Mouse (Mus musculus): ENCODE results near the gene Klk6. TPM values are rescaled to one million over a fixed set of nuclear protein-coding genes. Genes with fewer than 3 reads are reported as not detected.

Gene Klk6
- not detected in 2 replicates for polyA plus RNA-seq (2015; fragmentation: Nextera tagmentation; extraction: Ambion mirVana)

DNA sequence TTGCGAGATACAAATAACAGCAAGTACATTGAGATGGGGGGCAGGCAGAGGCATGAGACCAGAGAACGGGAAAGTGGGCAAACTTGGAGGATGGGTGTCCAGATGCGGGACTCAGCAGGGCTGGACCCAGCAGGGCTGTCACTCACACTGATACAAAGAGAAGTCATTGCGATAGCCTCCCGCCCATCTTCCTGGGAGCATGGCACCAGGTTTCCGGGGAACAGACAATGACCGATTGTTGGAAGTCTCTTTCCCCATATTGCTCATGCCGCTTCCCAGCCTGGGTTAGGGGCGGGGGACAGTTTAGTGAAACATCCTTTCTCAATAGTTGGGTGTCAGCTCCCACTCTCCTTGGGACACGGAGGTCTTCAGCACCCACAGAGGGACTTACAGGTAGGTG lies at the start of gene Klk6:
Gene Klk6, plus strand, starts transcription at position 301 of the 400 bp plus-strand sequence.
- WGBS (ENCODE audit: insufficient replicate concordance): 75% methylated on average over 10 of the region's 10 CpGs
- H3K9me3 ChIP-seq (replicated peaks): no peaks in the 10 kb centered on the region
- H3K4me3 ChIP-seq (replicated peaks): no peak within 1 kb of the TSS
- no peak within 1 kb of the TSS for H3K27ac ChIP-seq
- H3K27me3 ChIP-seq: no peaks in the 10 kb centered on the region
- H3K9ac ChIP-seq: no peak within 1 kb of the TSS
- no peaks in the 10 kb centered on the region for H3K36me3 ChIP-seq
- ATAC-seq (ENCODE audit: low read depth): no peak
- no peak for DNase-seq
- no peak within 1 kb of the TSS for H3K4me2 ChIP-seq
- no peaks in the 10 kb centered on the region for H3K4me1 ChIP-seq (replicated peaks)

GRCm38 (mm10) chr7:43774802-43775201 lies 49.5 kb upstream of the Klk6 start:
- Histone ChIP-seq H3K4me3 (replicated peaks) (no peak overlapping the region), H3K27me3 (no peaks in the 10 kb centered on the region), H3K9me3 (replicated peaks) (no peaks in the 10 kb centered on the region), H3K9ac (no peak overlapping the region), H3K36me3 (no peaks in the 10 kb centered on the region), H3K4me1 (replicated peaks) (no peaks in the 10 kb centered on the region), H3K4me2 (no peak overlapping the region), H3K27ac (no peak overlapping the region)
- DNase-seq (no peak), ATAC-seq (ENCODE audit: low read depth) (no peak)
- 56% methylated on average over 6 of the region's 6 CpGs for WGBS (ENCODE audit: insufficient replicate concordance)

DNA sequence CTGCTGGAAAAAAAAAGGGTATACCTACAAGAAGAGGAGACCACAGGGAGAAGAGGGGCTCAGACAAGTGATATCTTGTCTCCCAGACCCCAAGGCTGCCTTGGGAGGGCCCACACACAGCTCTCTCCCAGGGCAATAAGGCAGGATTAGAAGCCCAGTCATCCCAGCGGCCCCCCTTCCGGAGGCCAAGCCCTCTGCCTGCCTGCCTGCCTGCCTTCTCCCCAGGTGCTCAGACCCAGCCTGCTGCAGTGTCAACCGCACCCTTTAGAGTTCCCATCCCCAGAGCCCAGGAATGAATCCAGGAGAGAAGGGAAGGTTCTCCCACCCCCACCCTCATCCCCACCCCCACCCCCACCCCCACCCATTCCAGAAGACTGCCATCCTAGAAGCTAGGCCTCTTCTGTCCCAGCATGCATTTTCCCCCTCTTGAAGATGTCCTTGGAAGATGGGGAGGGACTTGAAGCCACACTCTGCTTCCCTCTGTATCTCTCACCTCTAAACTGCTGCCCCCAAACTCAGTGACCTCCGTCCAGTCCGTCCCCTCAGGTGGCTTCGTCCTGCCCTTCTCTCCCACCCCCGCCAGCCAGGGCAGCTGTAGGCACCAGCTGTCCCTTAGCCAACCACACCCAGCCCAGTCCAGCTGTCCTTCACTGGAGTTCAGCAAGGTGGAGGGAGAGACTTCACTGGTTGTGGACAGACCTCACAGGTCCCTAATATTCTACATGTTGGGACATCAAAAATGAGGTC lies 48.8 kb upstream of the Klk6 start:
- no peak for DNase-seq
- no peak for ATAC-seq (ENCODE audit: low read depth)
- Histone ChIP-seq H3K9me3 (replicated peaks) (no peaks in the 10 kb centered on the region), H3K27me3 (no peaks in the 10 kb centered on the region), H3K36me3 (no peaks in the 10 kb centered on the region), H3K4me1 (replicated peaks) (no peaks in the 10 kb centered on the region), H3K4me3 (replicated peaks) (no peak overlapping the region), H3K4me2 (no peak overlapping the region), H3K27ac (no peak overlapping the region), H3K9ac (no peak overlapping the region)
- 57% methylated on average over 7 of the region's 7 CpGs for WGBS (ENCODE audit: insufficient replicate concordance)

DNA sequence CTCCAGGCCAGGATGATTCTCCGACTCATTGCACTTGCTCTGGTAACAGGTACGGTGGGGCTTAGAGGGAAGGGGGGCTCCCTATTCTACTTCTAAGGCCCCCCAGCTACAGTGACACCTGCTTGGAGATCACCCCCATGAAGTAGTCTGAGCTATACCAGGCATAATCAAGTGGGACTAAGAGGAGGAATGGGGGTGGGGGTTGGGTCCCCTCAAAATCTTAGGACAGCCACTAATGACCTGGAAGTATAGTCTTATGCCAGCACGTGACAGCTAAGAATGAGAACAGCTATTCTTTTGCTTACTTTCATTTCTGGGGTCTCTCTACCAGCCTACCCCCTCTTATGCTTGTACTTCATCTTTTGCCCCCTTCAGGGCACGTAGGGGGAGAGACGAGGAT lies 47.8 kb upstream of the Klk6 start:
- Histone ChIP-seq H3K27ac (no peak overlapping the region), H3K4me2 (no peak overlapping the region), H3K9ac (no peak overlapping the region), H3K9me3 (replicated peaks) (no peaks in the 10 kb centered on the region), H3K27me3 (no peaks in the 10 kb centered on the region), H3K4me1 (replicated peaks) (no peaks in the 10 kb centered on the region), H3K36me3 (no peaks in the 10 kb centered on the region), H3K4me3 (replicated peaks) (no peak overlapping the region)
- 71% methylated on average over 5 of the region's 5 CpGs for WGBS (ENCODE audit: insufficient replicate concordance)
- ATAC-seq (ENCODE audit: low read depth) (no peak), DNase-seq (no peak)

DNA sequence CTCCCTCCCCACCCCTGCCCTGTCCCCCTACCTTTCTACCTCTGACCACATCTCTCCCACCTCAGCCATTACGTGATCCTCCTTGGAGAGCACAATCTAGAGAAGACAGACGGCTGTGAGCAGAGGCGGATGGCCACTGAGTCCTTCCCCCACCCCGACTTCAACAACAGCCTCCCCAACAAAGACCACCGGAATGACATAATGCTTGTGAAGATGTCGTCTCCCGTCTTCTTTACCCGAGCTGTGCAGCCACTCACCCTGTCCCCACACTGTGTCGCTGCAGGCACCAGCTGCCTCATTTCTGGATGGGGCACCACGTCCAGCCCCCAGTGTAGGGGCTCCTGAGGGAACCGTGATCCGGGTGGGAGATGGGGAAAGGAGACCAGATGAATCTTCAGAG lies 46.9 kb upstream of the Klk6 start:
- no peak overlapping the region for H3K9ac ChIP-seq
- no peak for DNase-seq
- WGBS (ENCODE audit: insufficient replicate concordance): 67% methylated on average over 12 of the region's 12 CpGs
- no peak for ATAC-seq (ENCODE audit: low read depth)
- no peak overlapping the region for H3K4me3 ChIP-seq (replicated peaks)
- H3K27me3 ChIP-seq: no peaks in the 10 kb centered on the region
- H3K27ac ChIP-seq: no peak overlapping the region
- H3K9me3 ChIP-seq (replicated peaks): no peaks in the 10 kb centered on the region
- H3K4me2 ChIP-seq: no peak overlapping the region
- no peaks in the 10 kb centered on the region for H3K36me3 ChIP-seq
- H3K4me1 ChIP-seq (replicated peaks): 0 out of 2 replicates have a peak, but pooled peaks cover 1% of the 10 kb centered on the region

DNA sequence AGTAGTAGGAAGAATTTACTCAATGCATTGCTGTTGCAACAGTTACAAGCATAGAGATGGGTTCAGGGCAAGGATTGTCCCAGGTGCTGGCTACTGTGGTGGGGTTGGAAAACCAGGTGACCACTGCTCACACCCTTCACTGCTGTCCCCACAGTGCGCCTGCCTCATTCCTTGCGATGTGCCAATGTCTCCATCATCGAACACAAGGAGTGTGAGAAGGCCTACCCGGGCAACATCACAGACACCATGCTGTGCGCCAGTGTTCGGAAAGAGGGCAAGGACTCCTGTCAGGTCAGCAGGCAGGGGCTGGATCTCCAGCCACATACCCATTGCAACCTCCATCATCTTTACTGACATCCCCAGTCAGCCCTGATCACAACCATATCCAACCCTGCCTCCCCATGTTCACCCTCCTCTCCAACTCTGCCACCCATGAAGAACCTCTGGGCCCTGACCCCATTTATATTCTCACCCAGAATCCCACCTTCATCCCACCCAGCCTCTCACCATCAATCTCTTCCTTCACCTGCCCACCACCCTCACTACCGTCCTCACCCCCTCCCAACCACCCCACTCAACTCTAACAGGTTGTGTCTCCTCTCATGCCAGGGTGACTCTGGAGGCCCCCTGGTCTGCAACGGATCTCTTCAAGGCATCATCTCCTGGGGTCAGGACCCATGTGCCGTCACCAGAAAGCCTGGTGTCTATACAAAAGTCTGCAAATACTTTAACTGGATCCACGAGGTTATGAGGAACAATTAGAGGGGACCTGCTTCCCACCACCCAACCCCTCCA lies 45.9 kb upstream of the Klk6 start:
- Histone ChIP-seq H3K36me3 (no peaks in the 10 kb centered on the region), H3K9ac (no peak overlapping the region), H3K27ac (no peak overlapping the region), H3K27me3 (peaks cover 8% of the 10 kb centered on the region), H3K4me3 (replicated peaks) (no peak overlapping the region), H3K4me2 (no peak overlapping the region), H3K4me1 (replicated peaks) (peaks cover 5% of the 10 kb centered on the region; the same call in 1 of the 2 replicates), H3K9me3 (replicated peaks) (no peaks in the 10 kb centered on the region)
- ATAC-seq (ENCODE audit: low read depth) (no peak), DNase-seq (no peak)
- WGBS (ENCODE audit: insufficient replicate concordance): 68% methylated on average over 10 of the region's 10 CpGs

DNA sequence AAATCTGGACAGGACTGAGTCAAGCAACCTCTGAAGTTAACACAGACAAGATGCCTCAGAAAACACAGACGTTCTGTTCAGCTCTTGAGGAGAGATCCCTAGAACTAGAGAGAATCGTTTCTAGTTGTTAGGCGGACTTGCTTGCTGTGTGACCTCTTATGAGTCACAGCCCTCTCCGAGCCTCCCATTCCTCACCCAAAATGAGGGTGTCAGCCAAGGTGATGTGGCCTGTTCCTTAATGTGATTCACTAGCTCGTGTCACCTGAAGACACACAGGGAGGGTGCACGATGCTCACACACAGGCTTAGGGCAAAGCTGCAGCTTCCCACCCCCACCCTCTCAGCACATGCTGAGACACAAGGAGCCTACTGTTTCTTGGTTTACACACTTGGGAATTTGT lies 44.1 kb upstream of the Klk6 start:
- H3K4me1 ChIP-seq (replicated peaks): peaks cover 5% of the 10 kb centered on the region; the same call in 1 of the 2 replicates
- no peak overlapping the region for H3K4me2 ChIP-seq
- H3K27ac ChIP-seq: no peak overlapping the region
- DNase-seq: no peak
- 47% methylated on average over 6 of the region's 6 CpGs for WGBS (ENCODE audit: insufficient replicate concordance)
- H3K9me3 ChIP-seq (replicated peaks): no peaks in the 10 kb centered on the region
- no peaks in the 10 kb centered on the region for H3K36me3 ChIP-seq
- ATAC-seq (ENCODE audit: low read depth): no peak
- H3K4me3 ChIP-seq (replicated peaks): no peak overlapping the region
- H3K27me3 ChIP-seq: peaks cover 16% of the 10 kb centered on the region
- H3K9ac ChIP-seq: no peak overlapping the region

GRCm38 (mm10) chr7:43780746-43781145 lies 43.6 kb upstream of the Klk6 start, which contains the start of gene Klk10:
TSS of gene Klk10 (plus strand) at chr7:43781035.
- Histone ChIP-seq H3K9ac (no peak within 1 kb of the TSS), H3K27me3 (peaks cover 16% of the 10 kb centered on the region), H3K36me3 (no peaks in the 10 kb centered on the region), H3K4me1 (replicated peaks) (peaks cover 5% of the 10 kb centered on the region; the same call in 1 of the 2 replicates), H3K4me3 (replicated peaks) (no peak within 1 kb of the TSS), H3K9me3 (replicated peaks) (no peaks in the 10 kb centered on the region), H3K4me2 (no peak within 1 kb of the TSS), H3K27ac (no peak within 1 kb of the TSS)
- DNase-seq: no peak
- ATAC-seq (ENCODE audit: low read depth): no peak
- 41% methylated on average over 5 of the region's 5 CpGs for WGBS (ENCODE audit: insufficient replicate concordance)

GRCm38 (mm10) chr7:43781541-43781940 lies 42.8 kb upstream of the Klk6 start:
- WGBS (ENCODE audit: insufficient replicate concordance): 73% methylated on average over 11 of the region's 11 CpGs
- no peak for DNase-seq
- no peak for ATAC-seq (ENCODE audit: low read depth)

GRCm38 (mm10) chr7:43782275-43783265 lies 41.7 kb upstream of the Klk6 start:
- Histone ChIP-seq H3K27me3 (peaks cover 16% of the 10 kb centered on the region), H3K4me1 (replicated peaks) (peaks cover 5% of the 10 kb centered on the region; the same call in 1 of the 2 replicates), H3K36me3 (no peaks in the 10 kb centered on the region), H3K4me2 (peak overlapping the region; percentile 54), H3K4me3 (replicated peaks) (0 out of 2 replicates have a peak overlapping the region, but pooled peaks have one; percentile 14), H3K9ac (no peak overlapping the region), H3K9me3 (replicated peaks) (no peaks in the 10 kb centered on the region), H3K27ac (no peak overlapping the region)
- WGBS (ENCODE audit: insufficient replicate concordance): 7% methylated on average over 36 of the region's 36 CpGs
- no peak for ATAC-seq (ENCODE audit: low read depth)
- peak; percentile 27 for DNase-seq

More at GRCm38 (mm10) chr7:43781541-43781940, 42.8 kb upstream of the Klk6 start:
- peaks cover 16% of the 10 kb centered on the region for H3K27me3 ChIP-seq
- H3K36me3 ChIP-seq: no peaks in the 10 kb centered on the region
- no peak overlapping the region for H3K4me2 ChIP-seq
- H3K27ac ChIP-seq: no peak overlapping the region
- H3K4me3 ChIP-seq (replicated peaks): no peak overlapping the region
- H3K9me3 ChIP-seq (replicated peaks): no peaks in the 10 kb centered on the region
- peaks cover 5% of the 10 kb centered on the region; the same call in 1 of the 2 replicates for H3K4me1 ChIP-seq (replicated peaks)
- no peak overlapping the region for H3K9ac ChIP-seq

Data from liver, embryonic 13.5 days (tissue).